Comparison of ENCODE assay signal across 8 mouse cellular contexts in genomic region chr3:28780511-28780910, GRCm38 (mm10). TPM values are rescaled to one million over a fixed set of nuclear protein-coding genes. Genes with fewer than 3 reads are reported as not detected.
DNase-seq lines count a peak whose midpoint lies in the region; ATAC-seq and TF ChIP-seq lines count a peak whose summit lies in the region.

No protein-coding gene starts in this region.

- ATAC-seq in forebrain, postnatal 0 days: peak; percentile 5; the same call in 1 of the 2 replicates
- peak; percentile 25; the same call in 1 of the 2 replicates for ATAC-seq in limb, embryonic 15.5 days (ENCODE audit: insufficient number of reproducible peaks, low FRiP score, low TSS enrichment, low read depth)

- no peaks in the 10 kb centered on the region for H3K9me3 ChIP-seq in forebrain, postnatal 0 days (ENCODE audit: low read length)
- no peaks in the 10 kb centered on the region for H3K9me3 ChIP-seq in limb, embryonic 15.5 days

- no peaks in the 10 kb centered on the region for H3K36me3 ChIP-seq in forebrain, postnatal 0 days (ENCODE audit: insufficient read depth)
- H3K36me3 ChIP-seq in limb, embryonic 15.5 days: no peaks in the 10 kb centered on the region

- H3K4me2 ChIP-seq in forebrain, postnatal 0 days (ENCODE audit: low read depth): peak overlapping the region; percentile 100
- peak overlapping the region; percentile 99 for H3K4me2 ChIP-seq in limb, embryonic 15.5 days

- WGBS in forebrain, postnatal 0 days: 77% methylated on average over 9 of the region's 9 CpGs
- 72% methylated on average over 9 of the region's 9 CpGs for WGBS in limb, embryonic 15.5 days

- intact Hi-C loops in gastrocnemius, adult 2 months (cut with DNase I): no loop called here
- intact Hi-C loops in gastrocnemius, postnatal 14 days (cut with DNase I; ENCODE audit: low total_unique reads): no loop called here

- H3K4me3 ChIP-seq in gastrocnemius, adult 2 months: peak overlapping the region; percentile 94
- H3K4me3 ChIP-seq in forebrain, postnatal 0 days (ENCODE audit: low read depth, low read length): peak overlapping the region; percentile 77
- peak overlapping the region; percentile 79 for H3K4me3 ChIP-seq in limb, embryonic 15.5 days

- peaks cover 3% of the 10 kb centered on the region for H3K4me1 ChIP-seq in forebrain, postnatal 0 days (ENCODE audit: insufficient read depth)
- peaks cover 10% of the 10 kb centered on the region for H3K4me1 ChIP-seq in limb, embryonic 15.5 days

- H3K27me3 ChIP-seq in forebrain, postnatal 0 days (ENCODE audit: insufficient read depth, low read length): no peaks in the 10 kb centered on the region
- no peaks in the 10 kb centered on the region for H3K27me3 ChIP-seq in limb, embryonic 15.5 days

- no peak overlapping the region for H3K27ac ChIP-seq in gastrocnemius, adult 2 months
- no peak overlapping the region for H3K27ac ChIP-seq in forebrain, postnatal 0 days (ENCODE audit: low read depth, low read length)
- H3K27ac ChIP-seq in limb, embryonic 15.5 days: peak overlapping the region; percentile 22; the same call in 1 of the 2 replicates

- DNase-seq in gastrocnemius, adult 2 months: no peak
- DNase-seq in gastrocnemius, postnatal 14 days: no peak
- peak; percentile 58 for DNase-seq in CD4-positive, CD25-positive, alpha-beta regulatory T cell, adult 2 months (ENCODE audit: low read depth, low spot score)
- DNase-seq in forebrain, postnatal 0 days: no peak
- DNase-seq in adrenal gland, adult 18-20 months (ENCODE audit: low spot score in 2 of 2): no peak
- no peak for DNase-seq in layer of hippocampus, adult 11-12 months (ENCODE audit: low spot score)
- DNase-seq in adrenal gland, postnatal 36 days: no peak

- no peak for TF ChIP-seq CTCF in gastrocnemius, adult 2 months (IDR thresholded peaks at IDR 0.05)
- TF ChIP-seq CTCF in forebrain, postnatal 0 days (IDR thresholded peaks at IDR 0.05; ENCODE audit: low read depth): no peak

- H3K9ac ChIP-seq in forebrain, postnatal 0 days: peak overlapping the region; percentile 35; the same call in 1 of the 2 replicates
- H3K9ac ChIP-seq in limb, embryonic 15.5 days: no peak overlapping the region

RNA-seq across cellular contexts. Expression of gene Eif5a2, which starts 0.6 kb away (rescaled TPM):
- under 1 TPM; 0.48 to 0.56 TPM for total RNA-seq in gastrocnemius, adult 2 months (2021)
- 1 to 10 TPM; 1.5 TPM for total RNA-seq in gastrocnemius, postnatal 14 days (2021)
- 20.4 and 25.4 TPM in 2 replicates for total RNA-seq in forebrain, postnatal 0 days (2014; rRNA removed)
- 7.5 and 8.0 TPM in 2 replicates for polyA plus RNA-seq in forebrain, postnatal 0 days (2015; fragmentation: Nextera tagmentation; extraction: Ambion mirVana)
- polyA plus RNA-seq in limb, embryonic 15.5 days (2015; fragmentation: Nextera tagmentation; extraction: Ambion mirVana): 6.3 and 7.2 TPM in 2 replicates
- total RNA-seq in adrenal gland, adult 18-20 months (2021): 1 to 10 TPM; 1.6 to 1.9 TPM
- 1 to 10 TPM; 1.3 to 1.9 TPM for total RNA-seq in adrenal gland, postnatal 36 days (2021)

RNA-seq across cellular contexts. Expression of gene Rpl22l1, which starts 24.7 kb away (rescaled TPM):
- 100 to 1,000 TPM; 126 to 178 TPM for total RNA-seq in gastrocnemius, adult 2 months (2021)
- 100 to 1,000 TPM; 164 to 179 TPM for total RNA-seq in gastrocnemius, postnatal 14 days (2021)
- total RNA-seq in forebrain, postnatal 0 days (2014; rRNA removed): 368 and 440 TPM in 2 replicates
- 263 and 321 TPM in 2 replicates for polyA plus RNA-seq in forebrain, postnatal 0 days (2015; fragmentation: Nextera tagmentation; extraction: Ambion mirVana)
- 281 and 407 TPM in 2 replicates for polyA plus RNA-seq in limb, embryonic 15.5 days (2015; fragmentation: Nextera tagmentation; extraction: Ambion mirVana)
- total RNA-seq in adrenal gland, adult 18-20 months (2021): 100 to 1,000 TPM; 168 to 174 TPM
- 100 to 1,000 TPM; 229 to 232 TPM for total RNA-seq in adrenal gland, postnatal 36 days (2021)
